Mouse (Mus musculus) kidney, postnatal 0 days (tissue): ENCODE measurements around the gene Tcea2. TPM values are rescaled to one million over a fixed set of nuclear protein-coding genes. Genes with fewer than 3 reads are reported as not detected.

Source experiments
- ATAC-seq: fragments of 200-750 bp; cut with Nextera tagmentation; replicated peaks from 2 replicates; pipeline ENCODE4 v1.8.0; 2017; ENCODE audit warnings: low read depth, moderate number of reproducible peaks, moderate TSS enrichment, moderate library complexity; ENCODE audit not compliant: low FRiP score
- DNase-seq: peaks from one replicate; pipeline ENCODE4 v3.0.0-alpha.2; 2016; ENCODE audit warnings: low spot score
- H3K27ac ChIP-seq: fragments of 300-500 bp; sonication (generic); 2 replicates; pipeline ENCODE4 v1.5.1; 2014; ENCODE audit warnings: mild to moderate bottlenecking
- H3K27me3 ChIP-seq: fragments of 300-500 bp; sonication (generic); 2 replicates; pipeline ENCODE4 v1.6.1; 2014; ENCODE audit warnings: low read length, mixed read lengths; ENCODE audit not compliant: insufficient read depth
- H3K36me3 ChIP-seq: fragments of 300-500 bp; sonication (generic); 2 replicates; pipeline ENCODE4 v1.6.1; 2014; ENCODE audit warnings: low read length, mixed read lengths; ENCODE audit not compliant: insufficient read depth
- H3K4me1 ChIP-seq: fragments of 300-500 bp; sonication (generic); replicated peaks from 2 replicates; pipeline ENCODE4 v1.6.1; 2014; ENCODE audit warnings: antibody characterized with exemption, low read length, mixed read lengths; ENCODE audit not compliant: insufficient read depth
- H3K4me2 ChIP-seq: fragments of 300-500 bp; sonication (generic); 2 replicates; pipeline ENCODE4 v1.6.1; 2014; ENCODE audit warnings: mild to moderate bottlenecking, low read length, moderate library complexity, mixed read lengths
- H3K4me3 ChIP-seq: fragments of 300-500 bp; sonication (generic); replicated peaks from 2 replicates; pipeline ENCODE4 v1.5.1; 2014; ENCODE audit warnings: low read depth, low read length
- H3K9ac ChIP-seq: fragments of 300-500 bp; sonication (generic); 2 replicates; pipeline ENCODE4 v1.6.1; 2014; ENCODE audit warnings: low read depth, low read length
- H3K9me3 ChIP-seq: fragments of 300-500 bp; sonication (generic); replicated peaks from 2 replicates; pipeline ENCODE4 v1.6.1; 2016; ENCODE audit warnings: low read length, inconsistent platforms, mixed read lengths
- CTCF ChIP-seq: IDR thresholded peaks from 2 replicates; pipeline ENCODE4 v1.5.1; 2016; ENCODE audit warnings: antibody characterized with exemption, low read depth, mild to moderate bottlenecking, moderate library complexity
- WGBS: fragments of 180-500 bp; shearing (Covaris S2); extraction: QIAGEN DNeasy Blood & Tissue Kit; methylation state at CpG from one replicate; pipeline ENCODE4 v1.1.7; 2014; 5-methylcytosine and 5-hydroxymethylcytosine counted together
- polyA plus RNA-seq: library from polyadenylated mRNA; unstranded; fragments of >200 nt; fragmentation: Nextera tagmentation; extraction: Ambion mirVana; gene quantifications from 2 replicates; pipeline ENCODE4 v1.2.1, GENCODE M21; 2015

Gene Tcea2
- polyA plus RNA-seq, result 22.6 and 23.4 TPM in 2 replicates

GRCm38 (mm10) chr2:181679951-181680715 is at the start of gene Tcea2:
Tcea2 (plus strand) TSS chr2:181680310.
- peaks cover 14% of the 10 kb centered on the region; the same call in 1 of the 2 replicates for H3K4me1 ChIP-seq
- H3K9me3 ChIP-seq, result no peaks in the 10 kb centered on the region
- TF ChIP-seq CTCF, result peak; percentile 31
- H3K4me2 ChIP-seq, result peak within 1 kb of the TSS; percentile 94
- peak within 1 kb of the TSS; percentile 50 for H3K27ac ChIP-seq
- ATAC-seq (peak; percentile 60), DNase-seq (peak; percentile 81)
- peak within 1 kb of the TSS; percentile 71 for H3K4me3 ChIP-seq
- no peaks in the 10 kb centered on the region for H3K27me3 ChIP-seq
- peak within 1 kb of the TSS; percentile 83 for H3K9ac ChIP-seq
- WGBS, result under 1% methylated on average over 50 of the region's 69 CpGs
- 0 out of 2 replicates have a peak, but pooled peaks cover 1% of the 10 kb centered on the region for H3K36me3 ChIP-seq

- TF ChIP-seq CTCF, result no peak
- no peak overlapping the region for H3K4me2 ChIP-seq
- H3K4me3 ChIP-seq, result no peak overlapping the region
- H3K9me3 ChIP-seq, result no peaks in the 10 kb centered on the region
- ATAC-seq (no peak), DNase-seq (no peak)
- H3K36me3 ChIP-seq, result peaks cover 57% of the 10 kb centered on the region
- no peaks in the 10 kb centered on the region for H3K27me3 ChIP-seq
- H3K9ac ChIP-seq, result no peak overlapping the region
- H3K4me1 ChIP-seq, result no peaks in the 10 kb centered on the region
- no peak overlapping the region for H3K27ac ChIP-seq
- 93% methylated on average over 6 of the region's 6 CpGs for WGBS
Observed at GRCm38 (mm10) chr2:181632624-181633023, 47.5 kb upstream of the Tcea2 start.

- DNase-seq (no peak), ATAC-seq (no peak)
- Histone ChIP-seq H3K27me3 (no peaks in the 10 kb centered on the region), H3K36me3 (peaks cover 72% of the 10 kb centered on the region), H3K9ac (no peak overlapping the region), H3K4me1 (no peaks in the 10 kb centered on the region), H3K27ac (no peak overlapping the region), H3K9me3 (no peaks in the 10 kb centered on the region), H3K4me2 (no peak overlapping the region), H3K4me3 (no peak overlapping the region)
- no peak for TF ChIP-seq CTCF
- WGBS, result 94% methylated on average over 3 of the region's 3 CpGs
Observed at GRCm38 (mm10) chr2:181635865-181636264, 44.2 kb upstream of the Tcea2 start.

GRCm38 (mm10) chr2:181644361-181644760 is 35.7 kb upstream of the Tcea2 start:
- peak; percentile 82 for TF ChIP-seq CTCF
- Histone ChIP-seq H3K36me3 (peaks cover 61% of the 10 kb centered on the region), H3K27ac (no peak overlapping the region), H3K4me1 (no peaks in the 10 kb centered on the region), H3K9ac (no peak overlapping the region), H3K9me3 (no peaks in the 10 kb centered on the region), H3K27me3 (no peaks in the 10 kb centered on the region), H3K4me2 (no peak overlapping the region), H3K4me3 (no peak overlapping the region)
- WGBS, result 95% methylated on average over 2 of the region's 2 CpGs
- ATAC-seq (no peak), DNase-seq (peak; percentile 63)

DNA sequence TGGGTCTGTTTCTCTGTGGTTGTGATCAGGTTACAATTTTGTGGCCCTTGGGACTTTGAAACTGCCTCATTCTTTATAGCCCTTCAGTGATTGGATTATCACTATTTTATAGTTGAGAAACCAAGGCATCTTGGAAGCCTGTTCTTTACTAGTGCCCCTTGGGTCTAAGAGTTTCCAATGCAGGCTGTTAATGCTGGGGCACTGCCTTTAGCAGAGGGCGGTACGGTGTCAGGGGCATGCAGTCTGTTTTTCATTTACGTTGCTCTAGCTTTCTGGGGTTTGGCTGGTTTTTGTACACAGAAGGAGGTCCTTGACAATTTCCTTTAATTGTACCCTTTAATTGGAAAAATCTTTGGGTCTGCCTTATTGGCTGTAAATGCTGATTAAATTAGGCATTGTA is 34.4 kb upstream of the Tcea2 start:
- Histone ChIP-seq H3K36me3 (peaks cover 66% of the 10 kb centered on the region), H3K4me1 (no peaks in the 10 kb centered on the region), H3K27ac (no peak overlapping the region), H3K27me3 (no peaks in the 10 kb centered on the region), H3K9ac (no peak overlapping the region), H3K4me3 (no peak overlapping the region), H3K9me3 (no peaks in the 10 kb centered on the region), H3K4me2 (no peak overlapping the region)
- no peak for TF ChIP-seq CTCF
- ATAC-seq (no peak), DNase-seq (no peak)
- 97% methylated on average over 3 of the region's 3 CpGs for WGBS

DNA sequence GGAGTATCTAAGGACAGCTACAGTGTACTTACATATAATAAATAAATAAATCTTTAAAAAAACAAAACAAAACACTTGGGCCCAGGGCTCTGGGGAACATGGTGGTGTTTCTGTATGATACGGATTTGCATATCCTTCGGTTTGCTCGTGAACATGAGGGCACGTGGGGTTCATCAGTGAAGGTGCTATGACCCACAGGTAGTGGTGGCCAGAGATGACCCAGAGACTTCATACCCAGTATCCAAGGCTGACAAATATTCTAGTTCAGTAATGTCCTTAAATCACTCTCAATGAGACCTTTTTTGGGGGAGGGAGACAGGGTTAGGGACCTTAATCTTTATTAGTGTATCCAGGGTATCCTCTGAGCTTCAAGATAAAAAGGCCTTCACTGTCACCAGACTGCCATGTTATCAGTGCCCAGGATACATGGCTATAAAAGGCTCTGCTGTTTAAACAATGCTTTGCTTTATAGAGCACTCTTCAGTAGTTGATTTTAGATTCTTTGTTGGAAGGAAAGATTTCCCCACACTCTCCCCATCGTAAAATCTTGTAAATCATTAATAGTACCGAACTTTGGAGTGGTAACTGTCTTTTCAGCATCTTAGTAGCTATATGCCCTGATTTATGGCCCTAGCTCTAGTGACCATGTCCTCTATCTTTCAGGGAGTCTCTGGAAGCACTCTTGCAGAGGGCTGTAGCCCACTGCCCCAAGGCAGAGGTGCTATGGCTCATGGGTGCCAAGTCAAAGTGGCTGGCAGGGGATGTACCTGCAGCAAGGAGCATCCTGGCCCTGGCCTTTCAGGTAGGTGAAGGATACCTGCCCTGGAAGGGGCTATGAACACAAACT is 33.3 kb upstream of the Tcea2 start:
- no peak for DNase-seq
- no peaks in the 10 kb centered on the region for H3K27me3 ChIP-seq
- H3K4me1 ChIP-seq, result no peaks in the 10 kb centered on the region
- H3K9ac ChIP-seq, result no peak overlapping the region
- H3K9me3 ChIP-seq, result no peaks in the 10 kb centered on the region
- peaks cover 64% of the 10 kb centered on the region for H3K36me3 ChIP-seq
- no peak overlapping the region for H3K27ac ChIP-seq
- ATAC-seq, result no peak
- WGBS, result 81% methylated on average over 6 of the region's 6 CpGs
- no peak for TF ChIP-seq CTCF
- H3K4me2 ChIP-seq, result no peak overlapping the region
- no peak overlapping the region for H3K4me3 ChIP-seq
